Mouse (Mus musculus) forebrain, embryonic 11.5 days (tissue): ENCODE data around the gene Tmem132c. TPM values are rescaled to one million over a fixed set of nuclear protein-coding genes. Genes with fewer than 3 reads are reported as not detected.
A peak's percentile ranks its signal among the peaks of the same experiment; 100 is the strongest.

Source experiments
- ATAC-seq: fragments of 200-750 bp; cut with Nextera tagmentation; replicated peaks from 2 replicates; pipeline ENCODE4 v1.8.0; 2017; ENCODE audit warnings: moderate TSS enrichment; ENCODE audit not compliant: low FRiP score
- DNase-seq: peaks from one replicate; pipeline ENCODE4 v3.0.0-alpha.2; 2017; ENCODE audit warnings: low spot score
- H3K27ac ChIP-seq: fragments of 300-500 bp; sonication (generic); 2 replicates; pipeline ENCODE4 v1.5.1; 2014; ENCODE audit warnings: low read depth, low read length
- H3K27me3 ChIP-seq: fragments of 300-500 bp; sonication (generic); 2 replicates; pipeline ENCODE4 v1.6.1; 2014; ENCODE audit warnings: mild to moderate bottlenecking, low read length, mixed read lengths; ENCODE audit not compliant: control insufficient read depth, insufficient read depth
- H3K36me3 ChIP-seq: fragments of 300-500 bp; sonication (generic); 2 replicates; pipeline ENCODE4 v1.6.1; 2014; ENCODE audit warnings: mild to moderate bottlenecking, low read length, moderate library complexity, mixed read lengths; ENCODE audit not compliant: control insufficient read depth, insufficient read depth
- H3K4me1 ChIP-seq: fragments of 300-500 bp; sonication (generic); replicated peaks from 2 replicates; pipeline ENCODE4 v1.6.1; 2014; ENCODE audit warnings: low read length, mixed read lengths; ENCODE audit not compliant: control insufficient read depth, insufficient read depth
- H3K4me2 ChIP-seq: fragments of 300-500 bp; sonication (generic); 2 replicates; pipeline ENCODE4 v1.6.1; 2014; ENCODE audit warnings: low read depth, mild to moderate bottlenecking, low read length, moderate library complexity, mixed read lengths; ENCODE audit not compliant: severe bottlenecking
- H3K4me3 ChIP-seq: fragments of 300-500 bp; sonication (generic); 2 replicates; pipeline ENCODE4 v1.5.1; 2014; ENCODE audit warnings: low read depth, low read length
- H3K9ac ChIP-seq: fragments of 300-500 bp; sonication (generic); 2 replicates; pipeline ENCODE4 v1.6.1; 2014; ENCODE audit warnings: low read length
- H3K9me3 ChIP-seq: fragments of 300-500 bp; sonication (generic); 2 replicates; pipeline ENCODE4 v1.6.1; 2016; ENCODE audit warnings: low read length, mixed read lengths; ENCODE audit not compliant: control insufficient read depth
- WGBS: fragments of 180-500 bp; shearing (Covaris S2); extraction: QIAGEN DNeasy Blood & Tissue Kit; methylation state at CpG from one replicate; pipeline ENCODE4 v1.1.7; 2014; 5-methylcytosine and 5-hydroxymethylcytosine counted together
- polyA plus RNA-seq: library from polyadenylated mRNA; unstranded; fragments of >200 nt; fragmentation: Nextera tagmentation; extraction: Ambion mirVana; gene quantifications from 2 replicates; pipeline ENCODE4 v1.2.1, GENCODE M21; 2014

The Tmem132c gene
- polyA plus RNA-seq, 1 experiment from 2014 or later = 26.1 TPM

DNA sequence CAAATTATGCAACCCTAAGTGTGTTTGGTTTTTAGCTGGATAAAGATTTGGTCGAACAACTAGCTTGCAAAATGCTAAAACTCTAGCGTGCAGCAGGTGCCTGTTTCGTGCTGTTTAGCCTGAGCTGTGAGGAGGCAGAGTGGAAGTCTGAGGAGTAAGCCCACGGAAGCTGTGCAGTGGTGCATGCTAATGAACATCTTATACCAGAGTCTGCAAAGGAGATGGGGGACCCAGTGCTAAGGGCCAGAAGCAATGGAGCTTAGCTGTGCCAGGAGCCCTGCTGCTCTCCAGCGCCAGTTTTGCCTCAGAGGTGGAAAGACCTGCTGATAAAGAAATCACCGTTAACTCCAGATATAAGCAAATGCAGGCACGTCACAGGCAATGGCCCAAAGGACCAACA, 212.5 kb downstream of the Tmem132c start:
- DNase-seq (no peak), ATAC-seq (no peak)
- Histone ChIP-seq H3K27me3 (no peaks in the 10 kb centered on the region), H3K4me1 (no peaks in the 10 kb centered on the region), H3K27ac (no peak overlapping the region), H3K9ac (no peak overlapping the region), H3K9me3 (no peaks in the 10 kb centered on the region), H3K4me2 (no peak overlapping the region), H3K36me3 (no peaks in the 10 kb centered on the region), H3K4me3 (no peak overlapping the region)
- WGBS = 85% methylated on average over 7 of the region's 7 CpGs

DNA sequence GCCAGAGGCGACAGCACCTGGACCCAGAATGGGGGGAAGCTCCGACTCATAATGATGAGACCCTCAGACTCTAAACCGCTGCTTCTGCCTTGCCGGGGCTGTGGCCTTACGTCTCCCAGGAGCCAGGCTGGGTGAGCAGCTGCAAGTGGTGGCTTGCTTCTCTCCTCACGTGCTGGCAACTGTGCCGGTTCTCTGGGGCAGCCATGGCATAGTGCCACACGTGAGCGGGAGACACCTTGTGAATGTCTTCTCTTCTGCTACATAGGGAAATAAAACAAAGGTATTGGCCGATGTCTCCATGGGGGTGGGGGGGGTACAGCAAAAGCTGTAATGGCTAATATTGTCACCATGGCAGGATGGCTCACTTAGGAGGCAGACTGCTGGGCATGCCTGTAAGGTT, 214.5 kb downstream of the Tmem132c start:
- H3K4me1 ChIP-seq = no peaks in the 10 kb centered on the region
- no peak overlapping the region for H3K27ac ChIP-seq
- ATAC-seq = no peak
- H3K4me3 ChIP-seq = no peak overlapping the region
- no peak overlapping the region for H3K4me2 ChIP-seq
- H3K27me3 ChIP-seq = no peaks in the 10 kb centered on the region
- no peak for DNase-seq
- no peaks in the 10 kb centered on the region for H3K36me3 ChIP-seq
- H3K9ac ChIP-seq = no peak overlapping the region
- no peaks in the 10 kb centered on the region for H3K9me3 ChIP-seq
- WGBS = 91% methylated on average over 10 of the region's 10 CpGs

DNA sequence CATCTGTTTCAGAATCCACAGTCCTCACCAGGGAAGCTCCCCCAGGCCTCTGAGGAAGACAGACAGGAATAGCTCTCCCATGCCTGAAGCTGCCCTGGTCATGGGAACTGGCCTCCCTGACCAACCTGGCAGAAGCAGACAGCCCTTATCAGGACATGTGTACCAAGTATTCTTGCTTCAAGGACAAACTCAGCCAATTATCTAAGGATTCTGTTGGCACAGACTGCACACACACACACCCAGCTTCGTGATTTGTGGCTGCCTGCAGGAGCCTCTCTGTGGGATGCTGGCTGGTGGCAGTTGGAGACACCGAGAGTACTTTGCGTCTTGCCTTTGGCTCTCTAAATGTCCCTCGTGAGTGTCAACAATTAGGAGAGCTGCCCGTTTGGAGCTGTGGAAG, 226.5 kb downstream of the Tmem132c start:
- Histone ChIP-seq H3K9ac (no peak overlapping the region), H3K9me3 (no peaks in the 10 kb centered on the region), H3K4me2 (no peak overlapping the region), H3K27me3 (no peaks in the 10 kb centered on the region), H3K36me3 (no peaks in the 10 kb centered on the region), H3K4me1 (0 out of 2 replicates have a peak, but pooled peaks cover 2% of the 10 kb centered on the region), H3K27ac (no peak overlapping the region), H3K4me3 (no peak overlapping the region)
- DNase-seq = no peak
- ATAC-seq = no peak
- WGBS = 58% methylated on average over 5 of the region's 5 CpGs

DNA sequence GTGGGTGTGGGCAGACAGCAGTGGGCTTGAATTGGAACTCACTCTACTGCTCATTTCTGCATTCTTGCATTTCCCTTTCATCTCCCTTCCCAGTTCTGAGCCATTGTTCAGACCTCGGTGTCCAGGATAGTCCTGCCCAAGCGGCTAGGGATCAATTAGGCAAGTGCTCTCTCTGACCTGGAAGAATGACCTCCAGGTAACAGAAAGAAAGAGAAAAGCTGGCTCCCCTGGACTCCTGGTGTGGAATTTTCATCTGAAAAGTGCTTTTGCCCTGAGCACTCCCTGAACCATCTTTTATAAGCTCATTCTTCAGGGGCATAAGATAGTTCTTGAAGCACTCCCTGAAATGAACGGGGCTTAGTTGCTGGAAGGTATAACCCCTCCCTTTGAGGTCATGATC, 228.7 kb downstream of the Tmem132c start:
- WGBS = 7% methylated on average over 3 of the region's 3 CpGs
- H3K9ac ChIP-seq = no peak overlapping the region
- H3K4me2 ChIP-seq = no peak overlapping the region
- H3K9me3 ChIP-seq = no peaks in the 10 kb centered on the region
- DNase-seq = no peak
- ATAC-seq = no peak
- no peaks in the 10 kb centered on the region for H3K36me3 ChIP-seq
- H3K27ac ChIP-seq = no peak overlapping the region
- H3K4me3 ChIP-seq = no peak overlapping the region
- H3K4me1 ChIP-seq = 0 out of 2 replicates have a peak, but pooled peaks cover 2% of the 10 kb centered on the region
- no peaks in the 10 kb centered on the region for H3K27me3 ChIP-seq

DNA sequence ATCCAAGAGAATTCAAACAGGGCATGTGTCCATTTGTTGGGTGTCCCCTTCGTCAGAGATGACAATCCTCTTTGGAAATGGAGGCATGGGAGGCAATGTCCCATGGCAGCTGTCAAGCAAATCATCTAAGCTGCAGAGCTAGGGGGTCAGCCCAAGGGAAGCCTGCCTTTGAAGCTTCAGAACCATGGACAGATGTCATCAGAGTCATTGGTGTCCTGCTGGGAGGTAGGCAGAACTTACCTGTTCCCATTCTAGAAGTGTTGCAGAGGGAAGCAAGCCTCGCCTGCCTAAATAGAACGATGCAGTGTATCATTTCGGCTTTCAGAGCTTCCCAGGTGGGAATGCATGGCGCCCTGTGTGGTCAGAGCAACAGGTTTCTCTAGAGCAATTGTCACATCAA, 230.3 kb downstream of the Tmem132c start:
- H3K27ac ChIP-seq = no peak overlapping the region
- H3K36me3 ChIP-seq = no peaks in the 10 kb centered on the region
- 56% methylated on average over 5 of the region's 5 CpGs for whole genome bisulfite sequencing
- DNase-seq (no peak), ATAC-seq (no peak)
- H3K4me3 ChIP-seq = no peak overlapping the region
- H3K4me1 ChIP-seq = 0 out of 2 replicates have a peak, but pooled peaks cover 2% of the 10 kb centered on the region
- H3K9me3 ChIP-seq = no peaks in the 10 kb centered on the region
- no peak overlapping the region for H3K4me2 ChIP-seq
- no peak overlapping the region for H3K9ac ChIP-seq
- H3K27me3 ChIP-seq = no peaks in the 10 kb centered on the region

DNA sequence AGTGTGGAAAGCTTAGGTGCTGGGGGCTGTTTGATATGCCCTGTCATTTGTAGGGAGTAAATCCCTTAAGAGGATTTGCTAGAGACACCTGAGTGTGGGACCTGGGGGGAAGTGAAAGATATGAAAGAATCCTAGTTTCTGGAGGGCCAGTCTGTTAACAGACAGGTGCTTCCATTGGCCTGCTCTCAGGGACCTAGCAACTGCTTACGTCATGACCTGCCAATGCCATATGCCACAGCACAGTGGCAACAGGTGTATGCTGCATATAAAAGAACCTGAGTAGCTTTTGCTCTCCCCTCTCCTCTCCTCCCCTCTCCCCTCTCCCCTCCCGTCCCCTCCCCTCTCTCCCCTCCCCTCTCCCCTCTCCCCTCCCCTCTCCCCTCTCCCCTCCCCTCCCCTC, 232.1 kb downstream of the Tmem132c start:
- Histone ChIP-seq H3K4me1 (peaks cover 10% of the 10 kb centered on the region; the same call in 1 of the 2 replicates), H3K9ac (no peak overlapping the region), H3K36me3 (no peaks in the 10 kb centered on the region), H3K27me3 (no peaks in the 10 kb centered on the region), H3K4me2 (no peak overlapping the region), H3K4me3 (no peak overlapping the region), H3K9me3 (no peaks in the 10 kb centered on the region), H3K27ac (no peak overlapping the region)
- 31% methylated on average over 2 of the region's 2 CpGs for WGBS
- DNase-seq (no peak), ATAC-seq (no peak)

DNA sequence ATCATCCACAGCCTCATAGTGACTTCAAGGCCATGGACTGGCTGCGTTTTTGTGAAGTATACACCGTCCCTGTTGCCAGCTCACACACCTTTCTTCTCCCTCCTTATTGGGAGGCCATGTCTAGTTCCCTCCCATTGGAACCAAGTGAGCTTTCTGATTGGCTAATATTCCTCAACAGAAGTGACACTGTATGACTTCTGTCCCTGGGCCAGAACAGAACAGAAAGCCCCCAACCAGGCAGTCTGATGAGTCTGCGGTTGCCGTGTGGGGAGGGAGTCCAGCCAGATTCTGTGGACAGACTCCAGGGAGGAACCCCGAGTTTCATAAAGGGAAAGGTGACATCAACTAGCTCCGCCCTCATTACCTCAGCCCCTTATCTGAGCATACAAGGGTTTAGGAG, 233.2 kb downstream of the Tmem132c start:
- no peaks in the 10 kb centered on the region for H3K9me3 ChIP-seq
- 89% methylated on average over 6 of the region's 6 CpGs for WGBS
- no peak overlapping the region for H3K9ac ChIP-seq
- H3K4me3 ChIP-seq = no peak overlapping the region
- ATAC-seq = no peak
- no peaks in the 10 kb centered on the region; the same call in 1 of the 2 replicates for H3K27me3 ChIP-seq
- H3K36me3 ChIP-seq = no peaks in the 10 kb centered on the region
- DNase-seq = no peak
- H3K4me1 ChIP-seq = peaks cover 8% of the 10 kb centered on the region; the same call in 1 of the 2 replicates
- no peak overlapping the region for H3K27ac ChIP-seq
- H3K4me2 ChIP-seq = no peak overlapping the region

DNA sequence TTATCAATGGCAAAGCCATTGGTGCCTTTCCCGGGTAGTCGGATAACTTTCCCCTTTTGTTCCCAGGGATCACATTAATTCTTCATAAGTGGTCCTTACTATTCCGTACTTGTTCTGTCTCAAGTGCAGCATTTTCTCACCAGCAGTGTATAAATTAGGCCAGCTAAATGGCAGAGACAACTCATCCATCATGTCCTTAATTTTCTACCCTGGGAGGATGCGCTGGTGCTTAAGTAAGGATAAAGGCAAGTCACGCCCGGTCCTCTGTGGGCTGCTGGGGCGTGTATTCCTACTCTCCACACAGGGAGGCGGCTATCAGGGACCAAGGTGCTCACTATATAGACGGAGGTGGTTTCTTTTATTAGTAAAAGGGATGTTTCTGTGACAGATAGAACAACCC, 236.2 kb downstream of the Tmem132c start:
- DNase-seq (no peak), ATAC-seq (no peak)
- peaks cover 8% of the 10 kb centered on the region; the same call in 1 of the 2 replicates for H3K4me1 ChIP-seq
- no peaks in the 10 kb centered on the region for H3K36me3 ChIP-seq
- no peak overlapping the region for H3K9ac ChIP-seq
- H3K4me3 ChIP-seq = no peak overlapping the region
- H3K27ac ChIP-seq = no peak overlapping the region
- no peaks in the 10 kb centered on the region for H3K9me3 ChIP-seq
- no peak overlapping the region for H3K4me2 ChIP-seq
- 26% methylated on average over 9 of the region's 9 CpGs for WGBS
- no peaks in the 10 kb centered on the region; the same call in 1 of the 2 replicates for H3K27me3 ChIP-seq

DNA sequence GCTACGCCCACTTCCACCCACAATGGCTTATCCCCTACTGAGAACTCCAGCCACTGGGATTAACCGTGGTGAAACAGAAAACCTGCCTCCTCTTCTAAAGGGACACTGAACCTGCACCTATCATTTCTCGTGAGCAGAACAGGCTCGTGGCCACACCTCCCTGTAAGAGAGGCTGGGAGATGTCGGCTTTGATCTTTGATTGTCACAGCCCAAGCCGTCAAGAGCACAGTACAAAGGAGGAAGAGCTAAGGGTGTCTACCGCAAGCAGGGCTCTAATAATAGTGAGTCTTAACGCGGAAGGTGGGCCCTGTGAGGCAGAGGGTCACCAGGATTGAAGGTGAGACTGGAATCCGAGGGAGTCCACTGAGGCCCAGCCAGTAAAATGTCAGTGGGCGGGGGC, 236.7 kb downstream of the Tmem132c start:
- Histone ChIP-seq H3K9me3 (no peaks in the 10 kb centered on the region), H3K27me3 (no peaks in the 10 kb centered on the region; the same call in 1 of the 2 replicates), H3K27ac (no peak overlapping the region), H3K4me3 (no peak overlapping the region), H3K9ac (no peak overlapping the region), H3K4me2 (peak overlapping the region; percentile 8; the same call in 1 of the 2 replicates), H3K4me1 (peaks cover 8% of the 10 kb centered on the region; the same call in 1 of the 2 replicates), H3K36me3 (no peaks in the 10 kb centered on the region)
- 14% methylated on average over 11 of the region's 11 CpGs for WGBS
- no peak for DNase-seq
- 0 out of 2 replicates have a peak, but pooled peaks have one; percentile 23 for ATAC-seq
